Mouse (Mus musculus) CH12.LX (cell line): ENCODE results near the gene Rpl18a. TPM values are rescaled to one million over a fixed set of nuclear protein-coding genes. Genes with fewer than 3 reads are reported as not detected.

Source experiments
- DNase-seq: peaks from one replicate; pipeline ENCODE4 v3.0.0-alpha.2; 2013; ENCODE audit errors: extremely low read depth
- H3K27ac ChIP-seq: 2 replicates; pipeline ENCODE4 v1.5.1; 2012; ENCODE audit warnings: low read depth, mild to moderate bottlenecking, control low read depth, moderate library complexity; ENCODE audit not compliant: insufficient read depth
- H3K27me3 ChIP-seq: replicated peaks from 2 replicates; pipeline ENCODE3; 2012; ENCODE audit warnings: inconsistent platforms
- H3K36me3 ChIP-seq, 2 experiments: replicated peaks in 1 of 2; 2 replicates each; pipeline versions ENCODE3 to v1.6.1; 2012; ENCODE audit warnings: inconsistent platforms in 1 of 2, low read length in 1 of 2, mild to moderate bottlenecking in 1 of 2, mixed read lengths in 1 of 2, moderate library complexity in 1 of 2; ENCODE audit not compliant: control insufficient read depth in 1 of 2, insufficient read depth in 1 of 2
- H3K4me1 ChIP-seq, 2 experiments: 2 replicates each; pipeline ENCODE4 v1.6.1; 2012; ENCODE audit warnings: inconsistent platforms in 1 of 2, moderate library complexity in 1 of 2; ENCODE audit not compliant: insufficient read depth in 2 of 2, control insufficient read depth in 1 of 2
- H3K4me2 ChIP-seq: 2 replicates; pipeline ENCODE4 v1.6.1; 2012; ENCODE audit warnings: low read depth, mild to moderate bottlenecking, control low read depth; ENCODE audit not compliant: poor library complexity, insufficient read depth, severe bottlenecking
- H3K4me3 ChIP-seq, 3 experiments: fragments of 150-350 bp in 1 of 3; sonication (generic) in 1 of 3; replicated peaks in 1 of 3; 2 replicates each; pipeline versions ENCODE3 to v1.5.1; 2011 to 2012; ENCODE audit warnings: low read depth in 2 of 3, low read length in 2 of 3, mild to moderate bottlenecking in 2 of 3, moderate library complexity in 2 of 3, control low read depth in 1 of 3, improper control_type of control experiment in 1 of 3, inconsistent platforms in 1 of 3, mixed read lengths in 1 of 3; ENCODE audit not compliant: poor library complexity in 1 of 3
- H3K79me2 ChIP-seq: replicated peaks from 2 replicates; pipeline ENCODE4 v1.6.1; 2012; ENCODE audit warnings: mild to moderate bottlenecking, moderate library complexity; ENCODE audit not compliant: control insufficient read depth, poor library complexity, insufficient read depth, severe bottlenecking; ENCODE audit errors: extremely low read depth
- H3K9ac ChIP-seq: 2 replicates; pipeline ENCODE4 v1.6.1; 2012; ENCODE audit warnings: low read depth, mild to moderate bottlenecking, control low read depth, moderate library complexity; ENCODE audit not compliant: insufficient read depth
- H3K9me3 ChIP-seq: replicated peaks from 2 replicates; pipeline ENCODE3; 2012; ENCODE audit warnings: low read length, inconsistent platforms, mixed read lengths
- BHLHE40 ChIP-seq: IDR thresholded peaks from 2 replicates; pipeline ENCODE4 v1.6.1; 2011; ENCODE audit warnings: mild to moderate bottlenecking, low read depth, low read length, improper control_type of control experiment
- CHD1 ChIP-seq: IDR thresholded peaks from 2 replicates; pipeline ENCODE4 v1.6.1; 2012; ENCODE audit warnings: low read depth, low read length, improper control_type of control experiment, inconsistent platforms
- CHD2 ChIP-seq: IDR thresholded peaks from 2 replicates; pipeline ENCODE4 v1.6.1; 2011; ENCODE audit warnings: low read length, improper control_type of control experiment
- CTCF ChIP-seq, 2 experiments: IDR thresholded peaks in 1 of 2; conservative IDR thresholded peaks in 1 of 2; 2 replicates each; pipeline ENCODE4 v1.5.1; 2011 to 2012; ENCODE audit warnings: low read depth in 2 of 2, low read length in 2 of 2, improper control_type of control experiment in 1 of 2, inconsistent platforms in 1 of 2, mild to moderate bottlenecking in 1 of 2, moderate library complexity in 1 of 2
- ELF1 ChIP-seq: IDR thresholded peaks from 2 replicates; pipeline ENCODE4 v1.6.1; 2014; ENCODE audit warnings: low read depth, mild to moderate bottlenecking, inconsistent platforms, low read length, improper control_type of control experiment
- EP300 ChIP-seq: IDR thresholded peaks from 2 replicates; pipeline ENCODE4 v1.6.1; 2011; ENCODE audit warnings: low read length, improper control_type of control experiment
- ETS1 ChIP-seq: conservative IDR thresholded peaks from 2 replicates; pipeline ENCODE4 v1.6.1; 2012; ENCODE audit warnings: low read depth, mild to moderate bottlenecking, inconsistent platforms, low read length, improper control_type of control experiment, moderate library complexity
- HCFC1 ChIP-seq: IDR thresholded peaks from 2 replicates; pipeline ENCODE4 v1.6.1; 2012; ENCODE audit warnings: low read depth, mild to moderate bottlenecking, inconsistent platforms, low read length, improper control_type of control experiment
- IRF4 ChIP-seq: IDR thresholded peaks from 2 replicates; pipeline ENCODE4 v1.6.1; 2014; ENCODE audit warnings: low read depth, mild to moderate bottlenecking, inconsistent platforms, low read length, improper control_type of control experiment
- KAT2A ChIP-seq: IDR thresholded peaks from 2 replicates; pipeline ENCODE4 v1.6.1; 2012; ENCODE audit warnings: low read length, improper control_type of control experiment, inconsistent platforms; ENCODE audit not compliant: insufficient replicate concordance
- MAFK ChIP-seq: IDR thresholded peaks from 2 replicates; pipeline ENCODE4 v1.6.1; 2011; ENCODE audit warnings: low read length, improper control_type of control experiment; ENCODE audit not compliant: insufficient replicate concordance
- MAX ChIP-seq: IDR thresholded peaks from 2 replicates; pipeline ENCODE4 v1.6.1; 2011; ENCODE audit warnings: low read length, improper control_type of control experiment
- MAZ ChIP-seq: IDR thresholded peaks from 2 replicates; pipeline ENCODE4 v1.6.1; 2012; ENCODE audit warnings: low read depth, mild to moderate bottlenecking, inconsistent platforms, low read length, improper control_type of control experiment, moderate library complexity
- MEF2A ChIP-seq: IDR thresholded peaks from 2 replicates; pipeline ENCODE4 v1.6.1; 2014; ENCODE audit warnings: low read depth, mild to moderate bottlenecking, inconsistent platforms, low read length, improper control_type of control experiment, borderline replicate concordance
- MXI1 ChIP-seq: IDR thresholded peaks from 2 replicates; pipeline ENCODE4 v1.6.1; 2011; ENCODE audit warnings: mild to moderate bottlenecking, low read depth, low read length, improper control_type of control experiment
- NELFE ChIP-seq: IDR thresholded peaks from 2 replicates; pipeline ENCODE4 v1.6.1; 2011; ENCODE audit warnings: low read depth, low read length, improper control_type of control experiment
- NRF1 ChIP-seq: IDR thresholded peaks from 2 replicates; pipeline ENCODE4 v1.6.1; 2014; ENCODE audit warnings: low read depth, mild to moderate bottlenecking, inconsistent platforms, low read length, improper control_type of control experiment, moderate library complexity
- PAX5 ChIP-seq: IDR thresholded peaks from 2 replicates; pipeline ENCODE4 v1.6.1; 2012; ENCODE audit warnings: low read length, inconsistent platforms, mixed read lengths
- POLR2AphosphoS2 ChIP-seq: IDR thresholded peaks from 2 replicates; pipeline ENCODE4 v1.6.1; 2011; ENCODE audit warnings: low read depth, low read length, improper control_type of control experiment
- RCOR1 ChIP-seq: conservative IDR thresholded peaks from 2 replicates; pipeline ENCODE4 v1.6.1; 2012; ENCODE audit warnings: low read depth, mild to moderate bottlenecking, inconsistent platforms, low read length, improper control_type of control experiment
- SIN3A ChIP-seq: IDR thresholded peaks from 2 replicates; pipeline ENCODE4 v1.6.1; 2012; ENCODE audit warnings: low read length, improper control_type of control experiment, inconsistent platforms
- TBP ChIP-seq: conservative IDR thresholded peaks from 2 replicates; pipeline ENCODE4 v1.6.1; 2011; ENCODE audit warnings: low read depth, low read length, improper control_type of control experiment
- TCF12 ChIP-seq: IDR thresholded peaks from 2 replicates; pipeline ENCODE4 v1.6.1; 2014; ENCODE audit warnings: low read depth, mild to moderate bottlenecking, inconsistent platforms, low read length, improper control_type of control experiment
- USF1 ChIP-seq: IDR thresholded peaks from 2 replicates; pipeline ENCODE4 v1.6.1; 2014; ENCODE audit warnings: low read depth, mild to moderate bottlenecking, inconsistent platforms, low read length, improper control_type of control experiment
- ZC3H11A ChIP-seq: IDR thresholded peaks from 2 replicates; pipeline ENCODE4 v1.6.1; 2012; ENCODE audit warnings: low read depth, mild to moderate bottlenecking, inconsistent platforms, low read length, improper control_type of control experiment
- ZMIZ1 ChIP-seq: IDR thresholded peaks from 2 replicates; pipeline ENCODE4 v1.6.1; 2012; ENCODE audit warnings: low read depth, mild to moderate bottlenecking, inconsistent platforms, low read length, improper control_type of control experiment
- dilution Hi-C: fragments of 300-500 bp; cut with MboI; formaldehyde crosslinking; loops from 2 replicates; pipeline ENCODE4 v1.14.3; 2020; ENCODE audit warnings: low sequenced_read_pairs; ENCODE audit not compliant: extremely low pct_unique_long_range_greater_than_20kb, extremely low pct_ligation_motif_present
- in situ Hi-C: fragments of 300-500 bp; cut with MboI; formaldehyde crosslinking; loops from 3 replicates; pipeline ENCODE4 v1.14.3; 2019; ENCODE audit warnings: low sequenced_read_pairs, low pct_ligation_motif_present, low pct_unique_long_range_greater_than_20kb, mixed read lengths
- polyA plus RNA-seq: library from polyadenylated mRNA; unstranded; fragments of >175 nt; gene quantifications from 2 replicates; pipeline ENCODE4 v1.2.1, GENCODE M21; 2012; ENCODE audit warnings: low read depth; ENCODE audit not compliant: insufficient read length
- total RNA-seq, 2 experiments: library from RNA; depleted of rRNA; stranded (reverse); fragments of 300-350 nt in 1 of 2; fragments of >200 nt in 1 of 2; gene quantifications; 2 replicates each; pipeline ENCODE4 v1.2.3; 2012 to 2014

Gene Rpl18a
- total and polyA plus RNA-seq, 3 experiments = 2,035 to 5,917 (median 3,837) TPM

GRCm38 (mm10) chr8:70865350-70866000, 31.7 kb downstream of the Rpl18a start:
- dilution Hi-C loops = no loop called here
- peaks cover 12 to 53% of the 10 kb centered on the region in 2 experiments for H3K4me1 ChIP-seq
- no peak overlapping the region for H3K27ac ChIP-seq
- peak overlapping the region in 1 of 3 experiments; percentile 16 for H3K4me3 ChIP-seq
- TF ChIP-seq NELFE = peak; percentile 67
- peak; percentile 14; the same call in 1 of the 2 replicates for TF ChIP-seq MAX
- peak; percentile 96 for TF ChIP-seq CHD2
- TF ChIP-seq CHD1 = no peak
- peak; percentile 92 for TF ChIP-seq IRF4
- TF ChIP-seq CTCF (conservative IDR thresholded peaks at IDR 0.05 in 1 of 2, IDR thresholded peaks at IDR 0.05 in 1 of 2; ENCODE audit: low read depth in 2 of 2, low read length in 2 of 2) = no peak
- TF ChIP-seq USF1 = no peak
- peak; percentile 93 for TF ChIP-seq MEF2A
- peak; percentile 68 for TF ChIP-seq HCFC1
- TF ChIP-seq KAT2A = peak; percentile 71; the same call in 1 of the 2 replicates
- peak; percentile 93 for TF ChIP-seq NRF1
- TF ChIP-seq TCF12 = peak; percentile 81
- peak; percentile 96 for TF ChIP-seq MXI1
- no peak for TF ChIP-seq MAFK
- TF ChIP-seq SIN3A = peak; percentile 88; the same call in 1 of the 2 replicates
- peak; percentile 100 for TF ChIP-seq ETS1
- no peak for TF ChIP-seq RCOR1
- no peak for TF ChIP-seq PAX5
- TF ChIP-seq POLR2AphosphoS2 = no peak
- TF ChIP-seq MAZ = peak; percentile 95
- TF ChIP-seq ZC3H11A = no peak
- TF ChIP-seq EP300 = peak; percentile 37; the same call in 1 of the 2 replicates
- TF ChIP-seq ZMIZ1 = no peak
- peak; percentile 74 for TF ChIP-seq ELF1
- peak; percentile 90 for TF ChIP-seq BHLHE40
- 0 out of 2 replicates have a peak, but pooled peaks have one; percentile 26 for TF ChIP-seq TBP
- TF ChIP-seq, all 38 proteins: peak for 17
- Histone ChIP-seq H3K27me3 (peaks cover 42% of the 10 kb centered on the region), H3K9me3 (no peaks in the 10 kb centered on the region), H3K9ac (no peak overlapping the region), H3K79me2 (no peaks in the 10 kb centered on the region), H3K4me2 (peak overlapping the region; percentile 86), H3K36me3 (peaks cover 14 to 31% of the 10 kb centered on the region in 2 experiments)
- in situ Hi-C loops = no loop called here
- peak; percentile 100 for DNase-seq
